Mouse (Mus musculus) embryonic facial prominence, embryonic 15.5 days (tissue): ENCODE results near the gene Vpreb1. TPM values are rescaled to one million over a fixed set of nuclear protein-coding genes. Genes with fewer than 3 reads are reported as not detected.
A peak's percentile ranks its signal among the peaks of the same experiment; 100 is the strongest.
"Not testable (repeated sequence)": the region's sequence is repeated elsewhere in the genome, so short reads cannot be mapped to it uniquely, and the experiment has no call there.

ENCODE experiments used
- ATAC-seq: fragments of 200-750 bp; cut with Nextera tagmentation; 2 replicates; pipeline ENCODE4 v1.8.0; 2017; ENCODE audit warnings: low read depth, moderate TSS enrichment; ENCODE audit not compliant: insufficient number of reproducible peaks, low FRiP score, low TSS enrichment
- H3K27ac ChIP-seq: fragments of 300-500 bp; sonication (generic); replicated peaks from 2 replicates; pipeline ENCODE4 v1.5.1; 2015; ENCODE audit warnings: mild to moderate bottlenecking, inconsistent platforms
- H3K27me3 ChIP-seq: fragments of 300-500 bp; sonication (generic); 2 replicates; pipeline ENCODE4 v1.6.1; 2015; ENCODE audit warnings: inconsistent platforms
- H3K36me3 ChIP-seq: fragments of 300-500 bp; sonication (generic); 2 replicates; pipeline ENCODE4 v1.6.1; 2015; ENCODE audit warnings: mild to moderate bottlenecking, inconsistent platforms
- H3K4me1 ChIP-seq: fragments of 300-500 bp; sonication (generic); 2 replicates; pipeline ENCODE4 v1.6.1; 2015; ENCODE audit warnings: inconsistent platforms
- H3K4me2 ChIP-seq: fragments of 300-500 bp; sonication (generic); replicated peaks from 2 replicates; pipeline ENCODE4 v1.6.1; 2015; ENCODE audit warnings: mild to moderate bottlenecking, inconsistent platforms
- H3K4me3 ChIP-seq: fragments of 300-500 bp; sonication (generic); replicated peaks from 2 replicates; pipeline ENCODE4 v1.5.1; 2015; ENCODE audit warnings: mild to moderate bottlenecking, inconsistent platforms
- H3K9ac ChIP-seq: fragments of 300-500 bp; sonication (generic); 2 replicates; pipeline ENCODE4 v1.6.1; 2015; ENCODE audit warnings: inconsistent platforms
- H3K9me3 ChIP-seq: fragments of 300-500 bp; sonication (generic); replicated peaks from 2 replicates; pipeline ENCODE4 v1.6.1; 2016; ENCODE audit warnings: inconsistent platforms
- WGBS: fragments of 180-500 bp; shearing (Covaris S2); methylation state at CpG from one replicate; pipeline ENCODE4 v1.1.7; 2015; 5-methylcytosine and 5-hydroxymethylcytosine counted together
- polyA plus RNA-seq: library from polyadenylated mRNA; unstranded; fragments of >200 nt; fragmentation: Nextera tagmentation; extraction: Ambion mirVana; gene quantifications from 2 replicates; pipeline ENCODE4 v1.2.1, GENCODE M21; 2015

The Vpreb1 gene
- polyA plus RNA-seq, 1 experiment from 2014 or later: 3.1 TPM

- 93% methylated on average over 7 of the region's 7 CpGs for WGBS
- H3K4me1 ChIP-seq: peaks cover 12% of the 10 kb centered on the region
- no peaks in the 10 kb centered on the region for H3K9me3 ChIP-seq
- no peak for ATAC-seq
- H3K9ac ChIP-seq: no peak overlapping the region
- H3K4me2 ChIP-seq: no peak overlapping the region
- no peaks in the 10 kb centered on the region for H3K27me3 ChIP-seq
- H3K27ac ChIP-seq: no peak overlapping the region
- H3K36me3 ChIP-seq: peaks cover 66% of the 10 kb centered on the region
- no peak overlapping the region for H3K4me3 ChIP-seq
These were observed 21.7 kb upstream of the Vpreb1 start for GRCm38 (mm10) chr16:16892366-16892765.

DNA sequence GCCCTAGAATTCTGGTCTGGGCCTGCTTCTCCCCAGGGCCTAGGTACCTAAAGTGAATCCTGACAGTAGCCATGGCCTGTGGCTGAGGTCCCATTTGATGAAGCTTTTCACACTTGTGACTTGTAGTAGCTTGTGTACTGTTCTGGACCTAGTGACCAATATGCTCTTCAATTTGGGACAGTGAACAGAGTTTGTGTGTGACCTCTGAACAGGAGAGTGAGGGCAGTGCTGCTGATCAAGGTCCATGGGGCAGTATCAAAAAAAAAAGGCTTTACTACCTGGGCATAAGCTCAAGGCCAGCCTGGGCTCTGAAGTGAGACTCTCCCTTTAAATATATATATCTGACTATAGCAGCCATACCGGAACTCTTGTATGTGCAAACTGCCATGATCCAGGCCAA is 17.7 kb upstream of the Vpreb1 start:
- no peaks in the 10 kb centered on the region for H3K27me3 ChIP-seq
- WGBS: 93% methylated on average over 1 of the region's 1 CpGs
- H3K36me3 ChIP-seq: peaks cover 98% of the 10 kb centered on the region
- no peaks in the 10 kb centered on the region for H3K4me1 ChIP-seq
- ATAC-seq: no peak
- H3K4me2 ChIP-seq: no peak overlapping the region
- H3K9me3 ChIP-seq: no peaks in the 10 kb centered on the region
- H3K9ac ChIP-seq: no peak overlapping the region
- no peak overlapping the region for H3K4me3 ChIP-seq
- H3K27ac ChIP-seq: no peak overlapping the region

DNA sequence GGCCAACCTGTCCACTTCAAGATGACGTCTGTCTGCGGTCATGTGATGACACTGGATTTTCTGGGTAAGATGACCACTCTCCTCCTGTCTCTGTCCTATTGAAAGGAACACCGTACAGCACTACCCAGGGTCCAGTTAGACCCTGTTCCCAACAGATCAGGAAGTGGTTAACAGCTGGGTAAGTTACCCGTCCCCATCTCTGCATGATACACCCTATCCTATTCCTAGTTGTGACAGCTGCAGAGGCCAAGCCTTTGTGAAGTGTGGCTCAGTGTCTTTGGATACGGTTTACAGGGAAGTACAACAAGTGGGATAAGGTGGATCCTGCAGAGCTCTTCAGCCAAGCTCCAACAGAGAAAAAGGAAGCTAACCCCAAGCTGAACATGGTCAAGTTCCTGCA is 8.4 kb upstream of the Vpreb1 start:
- no peak overlapping the region for H3K4me3 ChIP-seq
- peaks cover 85% of the 10 kb centered on the region for H3K36me3 ChIP-seq
- no peak overlapping the region for H3K4me2 ChIP-seq
- no peaks in the 10 kb centered on the region for H3K4me1 ChIP-seq
- H3K27me3 ChIP-seq: no peaks in the 10 kb centered on the region
- WGBS: 85% methylated on average over 5 of the region's 5 CpGs
- H3K9ac ChIP-seq: no peak overlapping the region
- no peaks in the 10 kb centered on the region for H3K9me3 ChIP-seq
- no peak overlapping the region for H3K27ac ChIP-seq
- no peak for ATAC-seq

GRCm38 (mm10) chr16:16870241-16870616 is 414 bp downstream of the Vpreb1 start:
- no peak for ATAC-seq
- H3K9me3 ChIP-seq: no peaks in the 10 kb centered on the region
- peaks cover 4% of the 10 kb centered on the region for H3K36me3 ChIP-seq
- peak overlapping the region; percentile 77 for H3K4me3 ChIP-seq
- peak overlapping the region; percentile 91 for H3K9ac ChIP-seq
- peaks cover 10% of the 10 kb centered on the region for H3K4me1 ChIP-seq
- H3K27me3 ChIP-seq: no peaks in the 10 kb centered on the region
- H3K4me2 ChIP-seq: peak overlapping the region; percentile 62
- WGBS: 34% methylated on average over 7 of the region's 7 CpGs
- H3K27ac ChIP-seq: peak overlapping the region; percentile 96

- Histone ChIP-seq H3K9ac (no peak overlapping the region), H3K4me1 (no peaks in the 10 kb centered on the region), H3K4me2 (no peak overlapping the region), H3K27ac (0 out of 2 replicates have a peak overlapping the region, but pooled peaks have one; percentile 34), H3K36me3 (no peaks in the 10 kb centered on the region), H3K27me3 (no peaks in the 10 kb centered on the region), H3K4me3 (no peak overlapping the region), H3K9me3 (no peaks in the 10 kb centered on the region)
- 25% methylated on average over 5 of the region's 5 CpGs for WGBS
- no peak for ATAC-seq
These were observed 4.7 kb downstream of the Vpreb1 start for GRCm38 (mm10) chr16:16865696-16866561.

GRCm38 (mm10) chr16:16865217-16865616 is 5.4 kb downstream of the Vpreb1 start:
- Histone ChIP-seq H3K9ac (no peak overlapping the region), H3K4me1 (no peaks in the 10 kb centered on the region), H3K36me3 (no peaks in the 10 kb centered on the region), H3K27ac (no peak overlapping the region), H3K9me3 (no peaks in the 10 kb centered on the region), H3K4me3 (no peak overlapping the region), H3K27me3 (no peaks in the 10 kb centered on the region), H3K4me2 (no peak overlapping the region)
- ATAC-seq: no peak

GRCm38 (mm10) chr16:16863978-16864377 is 6.7 kb downstream of the Vpreb1 start, which contains the start of gene Igll1:
TSS of gene Igll1 (minus strand) at chr16:16863985.
- no peaks in the 10 kb centered on the region for H3K36me3 ChIP-seq
- H3K4me2 ChIP-seq: no peak within 1 kb of the TSS
- H3K4me3 ChIP-seq: no peak within 1 kb of the TSS
- H3K9ac ChIP-seq: no peak within 1 kb of the TSS
- no peak within 1 kb of the TSS for H3K27ac ChIP-seq
- no peak for ATAC-seq
- H3K27me3 ChIP-seq: no peaks in the 10 kb centered on the region
- no peaks in the 10 kb centered on the region for H3K9me3 ChIP-seq
- no peaks in the 10 kb centered on the region for H3K4me1 ChIP-seq
- WGBS: 79% methylated on average over 2 of the region's 2 CpGs

DNA sequence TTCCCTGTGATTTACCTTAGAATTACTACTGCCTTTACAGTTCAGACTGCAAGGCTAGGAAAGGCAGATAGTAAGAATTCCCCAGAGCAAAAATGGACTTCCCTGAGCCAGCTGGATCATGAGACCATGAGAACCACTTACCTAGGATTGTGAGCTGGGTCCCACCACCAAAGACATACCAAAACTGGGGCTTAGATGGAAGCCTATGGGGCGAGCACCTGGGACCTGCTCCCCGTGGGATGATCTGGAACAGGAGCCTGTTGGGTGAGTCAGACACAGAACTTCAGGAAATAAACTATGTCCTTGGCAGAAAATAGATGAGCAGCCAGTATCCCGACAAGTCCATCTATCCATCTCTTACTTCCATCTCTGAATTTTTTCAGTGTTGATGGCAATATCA is 8.4 kb downstream of the Vpreb1 start:
- 74% methylated on average over 3 of the region's 3 CpGs for WGBS
- H3K36me3 ChIP-seq: no peaks in the 10 kb centered on the region

DNA sequence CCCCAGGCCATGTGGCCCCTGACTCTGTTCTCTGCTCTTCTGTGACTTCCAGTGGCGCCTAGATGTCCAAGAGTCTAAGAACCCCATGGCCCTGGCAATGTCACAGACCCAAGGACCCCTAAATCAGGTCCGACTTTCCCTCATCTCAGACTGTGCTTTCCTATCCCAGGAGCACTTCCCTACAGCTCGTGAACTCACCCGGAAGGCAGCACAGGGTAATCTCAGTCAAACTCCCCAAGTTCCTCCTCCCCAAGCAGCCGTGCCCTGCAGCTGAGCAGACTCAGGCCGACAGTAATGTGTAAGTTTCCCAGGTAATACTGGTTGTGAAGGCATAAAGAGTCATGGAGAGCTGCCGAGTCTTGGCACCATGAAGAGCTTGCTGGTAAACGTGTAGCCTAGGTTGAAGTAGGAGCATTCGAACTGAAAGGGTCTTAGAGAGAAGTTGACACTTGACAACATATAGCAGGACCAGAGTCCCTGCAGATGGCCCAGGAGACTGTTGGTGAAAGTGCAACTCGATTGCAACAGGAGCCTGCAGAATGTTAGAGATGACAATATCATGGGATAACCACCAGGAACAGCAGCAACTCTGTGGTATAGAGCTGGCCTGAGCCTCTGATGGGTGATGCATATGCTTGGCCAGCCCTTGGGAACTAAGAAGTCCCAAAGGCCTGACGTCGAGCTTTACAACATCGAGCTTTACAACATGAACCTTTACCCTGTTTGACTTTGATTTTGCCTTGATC is 13.7 kb downstream of the Vpreb1 start:
- 71% methylated on average over 13 of the region's 13 CpGs for WGBS
- H3K36me3 ChIP-seq: no peaks in the 10 kb centered on the region

More for the DNA sequence above, 8.4 kb downstream of the Vpreb1 start:
- Histone ChIP-seq H3K27ac (no peak overlapping the region), H3K4me1 (no peaks in the 10 kb centered on the region), H3K9me3 (no peaks in the 10 kb centered on the region), H3K27me3 (no peaks in the 10 kb centered on the region), H3K4me3 (no peak overlapping the region), H3K4me2 (no peak overlapping the region), H3K9ac (no peak overlapping the region)
- no peak for ATAC-seq

DNA sequence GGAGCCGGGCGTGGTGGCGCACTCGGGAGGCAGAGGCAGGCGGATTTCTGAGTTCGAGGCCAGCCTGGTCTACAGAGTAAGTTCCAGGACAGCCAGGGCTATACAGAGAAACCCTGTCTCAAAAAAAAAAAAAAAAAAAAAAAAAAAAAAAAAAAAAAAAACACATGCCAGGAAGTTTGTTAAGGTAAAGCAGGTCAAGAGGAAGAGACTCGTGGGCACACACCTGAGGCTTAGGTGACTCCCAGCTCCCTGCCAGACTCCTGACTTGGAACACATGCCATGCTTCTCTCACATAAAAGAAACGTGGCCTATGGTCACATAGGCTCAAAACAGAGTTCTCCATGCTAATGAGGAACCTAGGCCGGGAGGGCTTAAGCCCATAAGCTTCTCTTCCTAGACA is 14.6 kb downstream of the Vpreb1 start:
- H3K4me1 ChIP-seq, H3K27ac ChIP-seq, H3K27me3 ChIP-seq, H3K36me3 ChIP-seq, H3K4me3 ChIP-seq, H3K4me2 ChIP-seq, ATAC-seq, H3K9me3 ChIP-seq, H3K9ac ChIP-seq: not testable (repeated sequence)
- WGBS: 82% methylated on average over 9 of the region's 9 CpGs

More for the DNA sequence above, 13.7 kb downstream of the Vpreb1 start:
- Histone ChIP-seq H3K27ac (no peak overlapping the region), H3K4me1 (no peaks in the 10 kb centered on the region), H3K27me3 (no peaks in the 10 kb centered on the region), H3K4me2 (no peak overlapping the region), H3K4me3 (no peak overlapping the region), H3K9ac (no peak overlapping the region), H3K9me3 (no peaks in the 10 kb centered on the region)
- no peak for ATAC-seq

- H3K4me2 ChIP-seq: no peak overlapping the region
- no peaks in the 10 kb centered on the region for H3K4me1 ChIP-seq
- H3K36me3 ChIP-seq: no peaks in the 10 kb centered on the region
- H3K9me3 ChIP-seq: no peaks in the 10 kb centered on the region
- H3K4me3 ChIP-seq: no peak overlapping the region
- ATAC-seq: no peak
- H3K27me3 ChIP-seq: no peaks in the 10 kb centered on the region
- 97% methylated on average over 1 of the region's 1 CpGs for WGBS
- H3K9ac ChIP-seq: no peak overlapping the region
- H3K27ac ChIP-seq: no peak overlapping the region
These were observed 15.1 kb downstream of the Vpreb1 start for GRCm38 (mm10) chr16:16855541-16855940.
